Mouse (Mus musculus): ENCODE data around the gene Ripor1. TPM values are rescaled to one million over a fixed set of nuclear protein-coding genes. Genes with fewer than 3 reads are reported as not detected.

Gene Ripor1
- polyA plus RNA-seq, 1 experiment from 2014 or later, result 33.7 TPM

DNA sequence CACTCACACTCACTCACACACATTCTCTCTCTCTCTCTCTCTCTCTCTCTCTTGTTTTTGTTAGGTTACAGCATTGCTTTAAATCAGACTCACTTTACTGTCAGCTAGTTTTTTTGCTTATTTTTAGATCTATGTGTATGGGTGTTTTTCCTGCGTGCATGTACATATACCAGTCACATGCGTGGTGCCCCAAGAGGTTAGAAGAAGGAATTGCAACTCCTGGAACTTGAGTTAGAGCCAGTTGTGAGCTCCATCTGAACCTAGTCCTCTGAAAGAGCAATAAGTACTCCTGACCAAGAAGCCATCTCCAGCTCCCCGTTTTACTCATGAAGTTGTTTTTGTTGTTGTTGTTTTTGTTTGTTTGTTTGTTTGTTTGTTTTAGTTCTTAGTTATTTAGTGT, 56.1 kb downstream of the Ripor1 start:
- H3K9me3 ChIP-seq (ENCODE audit: low read depth, low read length), result no peaks in the 10 kb centered on the region
- TF ChIP-seq CTCF (IDR thresholded peaks at IDR 0.05; ENCODE audit: low read depth), result peak; percentile 65
- 68% methylated on average over 3 of the region's 3 CpGs for WGBS
- ATAC-seq (ENCODE audit: insufficient read depth) (no peak), DNase-seq (peak; percentile 71)
- no peak overlapping the region for H3K27ac ChIP-seq (ENCODE audit: low read depth)
- H3K9ac ChIP-seq, result no peak overlapping the region
- peaks cover 32% of the 10 kb centered on the region for H3K36me3 ChIP-seq (ENCODE audit: insufficient read depth)
- H3K4me1 ChIP-seq (ENCODE audit: insufficient read depth), result no peaks in the 10 kb centered on the region
- no peak overlapping the region for H3K4me3 ChIP-seq (ENCODE audit: low read depth, low read length)
- no peak overlapping the region for H3K4me2 ChIP-seq
- H3K27me3 ChIP-seq (ENCODE audit: insufficient read depth, low read length), result no peaks in the 10 kb centered on the region

MicroRNA genes within 50 kb of the gene (microRNA counts, 519-probe panel; counts per million panel counts)
- microRNA mmu-miR-1966, result 2,536 counts per million, percentile 46 among the panel's probes with 10 or more counts

Small RNA genes within 50 kb of the gene (microRNA-seq; reads per million reads assigned to microRNA genes)
- not detected for gene Mir1966 (ENCODE audit: borderline number of aligned reads)

Other genes starting within 250 kb of the Ripor1 start
- 1.8 and 1.9 TPM in 2 replicates for gene Plekhg4, start 232.0 kb upstream of the Ripor1 start, polyA plus RNA-seq (2014; fragmentation: Nextera tagmentation; extraction: Ambion mirVana)
- gene Kctd19, start 191.8 kb upstream of the Ripor1 start, polyA plus RNA-seq (2014; fragmentation: Nextera tagmentation; extraction: Ambion mirVana), result 0.12 and 0.32 TPM in 2 replicates
- gene Lrrc36, start 191.7 kb upstream of the Ripor1 start, polyA plus RNA-seq (2014; fragmentation: Nextera tagmentation; extraction: Ambion mirVana), result 0.34 and 0.50 TPM in 2 replicates
- gene Tppp3, start 133.7 kb upstream of the Ripor1 start, polyA plus RNA-seq (2014; fragmentation: Nextera tagmentation; extraction: Ambion mirVana), result 41.1 and 42.3 TPM in 2 replicates
- gene Zdhhc1, start 108.4 kb upstream of the Ripor1 start, polyA plus RNA-seq (2014; fragmentation: Nextera tagmentation; extraction: Ambion mirVana), result 40.0 and 41.9 TPM in 2 replicates
- 4.8 and 5.9 TPM in 2 replicates for gene Hsd11b2, start 86.5 kb upstream of the Ripor1 start, polyA plus RNA-seq (2014; fragmentation: Nextera tagmentation; extraction: Ambion mirVana)
- gene Atp6v0d1, start 39.2 kb upstream of the Ripor1 start, polyA plus RNA-seq (2014; fragmentation: Nextera tagmentation; extraction: Ambion mirVana), result 74.6 and 81.0 TPM in 2 replicates
- gene Ctcf, start 31.3 kb downstream of the Ripor1 start, polyA plus RNA-seq (2014; fragmentation: Nextera tagmentation; extraction: Ambion mirVana), result 127 and 129 TPM in 2 replicates
- 0.69 and 0.89 TPM in 2 replicates for gene Agrp, start 32.1 kb downstream of the Ripor1 start, polyA plus RNA-seq (2014; fragmentation: Nextera tagmentation; extraction: Ambion mirVana)
- 0.70 and 1.1 TPM in 2 replicates for gene Carmil2, start 81.0 kb downstream of the Ripor1 start, polyA plus RNA-seq (2014; fragmentation: Nextera tagmentation; extraction: Ambion mirVana)
- 62.2 and 68.6 TPM in 2 replicates for gene Acd, start 95.8 kb downstream of the Ripor1 start, polyA plus RNA-seq (2014; fragmentation: Nextera tagmentation; extraction: Ambion mirVana)
- 13.4 and 13.6 TPM in 2 replicates for gene Pard6a, start 95.9 kb downstream of the Ripor1 start, polyA plus RNA-seq (2014; fragmentation: Nextera tagmentation; extraction: Ambion mirVana)
- 0.15 TPM in 1 of 2 replicates, not detected in the other for gene 4933405L10Rik, start 102.4 kb downstream of the Ripor1 start, polyA plus RNA-seq (2014; fragmentation: Nextera tagmentation; extraction: Ambion mirVana)
- 28.7 and 29.7 TPM in 2 replicates for gene Enkd1, start 103.0 kb downstream of the Ripor1 start, polyA plus RNA-seq (2014; fragmentation: Nextera tagmentation; extraction: Ambion mirVana)
- 21.2 and 22.6 TPM in 2 replicates for gene Gfod2, start 153.4 kb downstream of the Ripor1 start, polyA plus RNA-seq (2014; fragmentation: Nextera tagmentation; extraction: Ambion mirVana)
- gene Ranbp10, start 222.1 kb downstream of the Ripor1 start, polyA plus RNA-seq (2014; fragmentation: Nextera tagmentation; extraction: Ambion mirVana), result 12.2 and 13.8 TPM in 2 replicates
- gene Tsnaxip1, start 222.5 kb downstream of the Ripor1 start, polyA plus RNA-seq (2014; fragmentation: Nextera tagmentation; extraction: Ambion mirVana), result 0.09 and 0.11 TPM in 2 replicates
- 41.4 and 46.2 TPM in 2 replicates for gene Cenpt, start 248.0 kb downstream of the Ripor1 start, polyA plus RNA-seq (2014; fragmentation: Nextera tagmentation; extraction: Ambion mirVana)
- 62.7 and 70.7 TPM in 2 replicates for gene Thap11, start 249.9 kb downstream of the Ripor1 start, polyA plus RNA-seq (2014; fragmentation: Nextera tagmentation; extraction: Ambion mirVana)

All from lung, embryonic 14.5 days (tissue).